Mouse (Mus musculus) neural tube, embryonic 11.5 days (tissue): ENCODE measurements at regions not wholly inside any gene's neighbourhood (a gene's known extent, or its start where the extent isn't known, plus 50 kb on each side); places are given as distances from the start of the nearest gene placed in this dataset.

Experiments used
- ATAC-seq: fragments of 200-750 bp; cut with Nextera tagmentation; 2 replicates; pipeline ENCODE4 v1.8.0; 2017; ENCODE audit warnings: moderate number of reproducible peaks, mild to moderate bottlenecking, moderate TSS enrichment, moderate library complexity; ENCODE audit not compliant: insufficient read depth, low FRiP score, low TSS enrichment
- DNase-seq: peaks from one replicate; pipeline ENCODE4 v3.0.0-alpha.2; 2015; ENCODE audit warnings: low spot score
- H3K27ac ChIP-seq: fragments of 300-500 bp; sonication (generic); 2 replicates; pipeline ENCODE4 v1.5.1; 2014; ENCODE audit warnings: low read depth, mild to moderate bottlenecking, low read length
- H3K27me3 ChIP-seq: fragments of 300-500 bp; sonication (generic); 2 replicates; pipeline ENCODE4 v1.6.1; 2014; ENCODE audit warnings: mild to moderate bottlenecking, low read length, mixed read lengths; ENCODE audit not compliant: control insufficient read depth, insufficient read depth
- H3K36me3 ChIP-seq: fragments of 300-500 bp; sonication (generic); 2 replicates; pipeline ENCODE4 v1.6.1; 2014; ENCODE audit warnings: mild to moderate bottlenecking, low read length, moderate library complexity, mixed read lengths; ENCODE audit not compliant: control insufficient read depth, insufficient read depth
- H3K4me1 ChIP-seq: fragments of 300-500 bp; sonication (generic); 2 replicates; pipeline ENCODE4 v1.6.1; 2014; ENCODE audit warnings: low read length, mixed read lengths; ENCODE audit not compliant: control insufficient read depth, insufficient read depth
- H3K4me2 ChIP-seq: fragments of 300-500 bp; sonication (generic); 2 replicates; pipeline ENCODE4 v1.6.1; 2014; ENCODE audit warnings: low read depth, mild to moderate bottlenecking, moderate library complexity
- H3K4me3 ChIP-seq: fragments of 300-500 bp; sonication (generic); 2 replicates; pipeline ENCODE4 v1.5.1; 2014; ENCODE audit warnings: low read depth, low read length
- H3K9ac ChIP-seq: fragments of 300-500 bp; sonication (generic); 2 replicates; pipeline ENCODE4 v1.6.1; 2014; ENCODE audit warnings: mild to moderate bottlenecking, low read length
- H3K9me3 ChIP-seq: fragments of 300-500 bp; sonication (generic); 2 replicates; pipeline ENCODE4 v1.6.1; 2016; ENCODE audit warnings: low read length; ENCODE audit not compliant: control insufficient read depth
- WGBS: fragments of 180-500 bp; shearing (Covaris S2); extraction: QIAGEN DNeasy Blood & Tissue Kit; methylation state at CpG from one replicate; pipeline ENCODE4 v1.1.7; 2014; 5-methylcytosine and 5-hydroxymethylcytosine counted together

- H3K4me1 ChIP-seq = no peaks in the 10 kb centered on the region
- no peak overlapping the region for H3K27ac ChIP-seq
- ATAC-seq (no peak), DNase-seq (no peak)
- no peaks in the 10 kb centered on the region for H3K9me3 ChIP-seq
- H3K4me3 ChIP-seq = no peak overlapping the region
- H3K36me3 ChIP-seq = no peaks in the 10 kb centered on the region
- WGBS = 76% methylated on average over 1 of the region's 1 CpGs
- H3K9ac ChIP-seq = no peak overlapping the region
- no peak overlapping the region for H3K4me2 ChIP-seq
- no peaks in the 10 kb centered on the region for H3K27me3 ChIP-seq
Measured at GRCm38 (mm10) chr3:20892916-20893430, 526.0 kb upstream of the Agtr1b start.

- H3K27ac ChIP-seq = no peak overlapping the region
- H3K4me2 ChIP-seq = no peak overlapping the region
- no peaks in the 10 kb centered on the region for H3K36me3 ChIP-seq
- no peaks in the 10 kb centered on the region for H3K27me3 ChIP-seq
- H3K9ac ChIP-seq = no peak overlapping the region
- no peaks in the 10 kb centered on the region for H3K4me1 ChIP-seq
- WGBS = 92% methylated on average over 2 of the region's 2 CpGs
- DNase-seq (no peak), ATAC-seq (no peak)
- H3K9me3 ChIP-seq = no peaks in the 10 kb centered on the region
- no peak overlapping the region for H3K4me3 ChIP-seq
Measured at GRCm38 (mm10) chr3:20864241-20864640, 497.3 kb upstream of the Agtr1b start.

- no peaks in the 10 kb centered on the region for H3K9me3 ChIP-seq
- no peak for DNase-seq
- ATAC-seq = no peak
- no peak overlapping the region for H3K9ac ChIP-seq
- 80% methylated on average over 4 of the region's 4 CpGs for WGBS
- no peaks in the 10 kb centered on the region for H3K27me3 ChIP-seq
- no peak overlapping the region for H3K4me2 ChIP-seq
- H3K27ac ChIP-seq = no peak overlapping the region
- H3K36me3 ChIP-seq = no peaks in the 10 kb centered on the region
- H3K4me3 ChIP-seq = no peak overlapping the region
- no peaks in the 10 kb centered on the region for H3K4me1 ChIP-seq
Measured at GRCm38 (mm10) chr3:20831038-20831437, 464.1 kb upstream of the Agtr1b start.

GRCm38 (mm10) chr3:20829391-20829790 is 462.4 kb upstream of the Agtr1b start:
- DNase-seq = no peak
- no peaks in the 10 kb centered on the region for H3K36me3 ChIP-seq
- no peaks in the 10 kb centered on the region for H3K4me1 ChIP-seq
- no peaks in the 10 kb centered on the region for H3K27me3 ChIP-seq
- H3K27ac ChIP-seq = no peak overlapping the region
- 85% methylated on average over 1 of the region's 1 CpGs for WGBS
- no peak overlapping the region for H3K4me2 ChIP-seq
- no peak for ATAC-seq
- H3K9me3 ChIP-seq = no peaks in the 10 kb centered on the region
- H3K9ac ChIP-seq = no peak overlapping the region
- no peak overlapping the region for H3K4me3 ChIP-seq

GRCm38 (mm10) chr3:20828811-20829210 is 461.8 kb upstream of the Agtr1b start:
- Histone ChIP-seq H3K4me2 (no peak overlapping the region), H3K27ac (no peak overlapping the region), H3K36me3 (no peaks in the 10 kb centered on the region), H3K9me3 (no peaks in the 10 kb centered on the region), H3K4me3 (no peak overlapping the region), H3K9ac (no peak overlapping the region), H3K27me3 (no peaks in the 10 kb centered on the region), H3K4me1 (no peaks in the 10 kb centered on the region)
- ATAC-seq (no peak), DNase-seq (no peak)
- WGBS = 71% methylated on average over 3 of the region's 3 CpGs

GRCm38 (mm10) chr3:20825661-20826334 is 458.8 kb upstream of the Agtr1b start:
- H3K27ac ChIP-seq = no peak overlapping the region
- no peaks in the 10 kb centered on the region for H3K9me3 ChIP-seq
- WGBS = 92% methylated on average over 4 of the region's 4 CpGs
- no peak for ATAC-seq
- no peak for DNase-seq
- no peak overlapping the region for H3K4me2 ChIP-seq
- no peaks in the 10 kb centered on the region for H3K27me3 ChIP-seq
- H3K36me3 ChIP-seq = no peaks in the 10 kb centered on the region
- H3K4me3 ChIP-seq = no peak overlapping the region
- no peaks in the 10 kb centered on the region for H3K4me1 ChIP-seq
- no peak overlapping the region for H3K9ac ChIP-seq

- Histone ChIP-seq H3K9ac (no peak overlapping the region), H3K9me3 (no peaks in the 10 kb centered on the region), H3K36me3 (no peaks in the 10 kb centered on the region), H3K4me3 (no peak overlapping the region), H3K4me2 (no peak overlapping the region), H3K4me1 (no peaks in the 10 kb centered on the region), H3K27me3 (no peaks in the 10 kb centered on the region), H3K27ac (no peak overlapping the region)
- 56% methylated on average over 1 of the region's 1 CpGs for WGBS
- DNase-seq (no peak), ATAC-seq (no peak)
Measured at GRCm38 (mm10) chr3:20822226-20822625, 455.2 kb upstream of the Agtr1b start.

- WGBS = 86% methylated on average over 4 of the region's 4 CpGs
- Histone ChIP-seq H3K9ac (no peak overlapping the region), H3K9me3 (no peaks in the 10 kb centered on the region), H3K4me2 (no peak overlapping the region), H3K4me1 (no peaks in the 10 kb centered on the region), H3K27me3 (no peaks in the 10 kb centered on the region), H3K27ac (no peak overlapping the region), H3K4me3 (no peak overlapping the region), H3K36me3 (no peaks in the 10 kb centered on the region)
- DNase-seq (no peak), ATAC-seq (no peak)
Measured at GRCm38 (mm10) chr3:20821712-20822111, 454.7 kb upstream of the Agtr1b start.

GRCm38 (mm10) chr3:20820047-20820446 is 453.1 kb upstream of the Agtr1b start:
- DNase-seq = no peak
- Histone ChIP-seq H3K4me2 (no peak overlapping the region), H3K9ac (no peak overlapping the region), H3K9me3 (no peaks in the 10 kb centered on the region), H3K4me1 (no peaks in the 10 kb centered on the region), H3K27me3 (no peaks in the 10 kb centered on the region), H3K4me3 (no peak overlapping the region), H3K36me3 (no peaks in the 10 kb centered on the region), H3K27ac (no peak overlapping the region)
- no peak for ATAC-seq
- 84% methylated on average over 3 of the region's 3 CpGs for WGBS
